Mouse (Mus musculus): ENCODE data around the gene Ccnjl. TPM values are rescaled to one million over a fixed set of nuclear protein-coding genes. Genes with fewer than 3 reads are reported as not detected.

Ccnjl gene
- polyA plus RNA-seq (2015; fragmentation: Nextera tagmentation; extraction: Ambion mirVana), result 20.9 and 26.7 TPM in 2 replicates

DNA sequence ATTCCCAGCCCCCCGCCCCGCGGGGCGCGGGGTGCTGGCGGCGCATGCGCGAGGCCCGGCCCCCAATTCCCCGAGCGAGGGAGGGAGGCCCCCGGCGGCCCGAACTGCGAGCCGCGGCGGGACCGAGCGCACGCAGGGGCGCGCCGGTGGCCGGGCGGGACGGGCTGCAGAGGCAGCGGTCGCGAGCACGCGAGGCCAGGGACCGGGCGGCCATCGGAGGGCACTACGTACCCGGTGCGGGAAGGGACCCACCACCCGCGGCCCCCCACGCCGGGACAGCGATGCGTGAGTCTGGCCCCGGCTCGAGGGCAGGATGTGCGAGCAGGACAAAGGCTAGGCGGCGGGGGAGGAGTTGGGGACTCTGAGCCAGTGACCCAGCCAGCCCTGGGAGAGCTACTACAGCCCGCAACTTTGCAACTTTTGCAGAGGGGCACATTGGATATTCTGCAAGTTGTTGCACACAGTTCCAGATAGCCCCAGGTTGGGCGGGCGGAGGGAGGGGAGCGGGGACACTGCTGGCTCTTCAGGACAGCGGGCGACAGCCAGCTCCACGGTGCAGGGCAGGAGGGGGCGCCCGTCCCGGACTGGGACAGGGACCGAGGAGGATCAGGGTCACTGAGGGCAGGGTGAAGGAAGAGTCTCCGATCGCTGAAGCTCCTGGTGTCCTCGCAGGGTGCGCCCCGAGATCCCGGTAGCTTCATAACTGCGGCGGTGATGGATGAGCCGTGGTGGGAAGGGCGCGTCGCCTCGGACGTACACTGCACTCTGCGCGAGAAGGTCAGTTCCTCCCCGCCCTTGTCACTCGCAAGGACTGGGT, at the start of gene Ccnjl:
Gene Ccnjl (plus strand): TSS at position 102 of the 817 bp plus-strand sequence.
- H3K4me2 ChIP-seq, result peak within 1 kb of the TSS; percentile 89
- peaks cover 45% of the 10 kb centered on the region for H3K4me1 ChIP-seq (replicated peaks)
- under 1% methylated on average over 78 of the region's 79 CpGs for WGBS
- ATAC-seq (ENCODE audit: low read depth), result peak; percentile 83
- no peaks in the 10 kb centered on the region for H3K9me3 ChIP-seq
- H3K27ac ChIP-seq (replicated peaks), result peak within 1 kb of the TSS; percentile 88
- peak within 1 kb of the TSS; percentile 83 for H3K9ac ChIP-seq
- peaks cover 9% of the 10 kb centered on the region; the same call in 1 of the 2 replicates for H3K36me3 ChIP-seq
- peak within 1 kb of the TSS; percentile 90 for H3K4me3 ChIP-seq
- H3K27me3 ChIP-seq, result no peaks in the 10 kb centered on the region

DNA sequence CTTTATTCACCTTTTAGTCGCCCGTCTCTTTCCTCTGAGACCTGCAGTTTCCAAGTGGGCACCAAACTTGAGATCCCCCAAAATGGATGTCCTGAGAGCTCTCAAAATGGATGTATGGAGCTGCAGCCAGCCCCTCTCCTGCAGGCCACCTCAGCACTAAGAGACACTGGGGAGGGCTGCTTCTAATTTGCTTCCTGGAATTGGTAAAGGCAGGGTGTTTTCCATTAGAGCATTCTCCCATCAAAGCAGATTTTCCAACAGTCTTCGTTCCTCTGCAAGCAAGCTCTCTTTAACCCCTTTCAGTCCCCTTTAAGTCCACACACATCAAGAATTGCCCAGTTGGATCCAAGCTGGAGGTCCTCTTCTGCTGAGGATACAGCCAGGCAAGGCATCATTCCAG, 49.2 kb upstream of the Ccnjl start:
- Histone ChIP-seq H3K9me3 (no peaks in the 10 kb centered on the region), H3K27ac (replicated peaks) (no peak overlapping the region), H3K27me3 (0 out of 2 replicates have a peak, but pooled peaks cover 6% of the 10 kb centered on the region), H3K4me1 (replicated peaks) (peaks cover 10% of the 10 kb centered on the region), H3K9ac (no peak overlapping the region), H3K4me2 (no peak overlapping the region), H3K36me3 (no peaks in the 10 kb centered on the region), H3K4me3 (no peak overlapping the region)
- WGBS, result 94% methylated on average over 3 of the region's 3 CpGs
- no peak for ATAC-seq (ENCODE audit: low read depth)

DNA sequence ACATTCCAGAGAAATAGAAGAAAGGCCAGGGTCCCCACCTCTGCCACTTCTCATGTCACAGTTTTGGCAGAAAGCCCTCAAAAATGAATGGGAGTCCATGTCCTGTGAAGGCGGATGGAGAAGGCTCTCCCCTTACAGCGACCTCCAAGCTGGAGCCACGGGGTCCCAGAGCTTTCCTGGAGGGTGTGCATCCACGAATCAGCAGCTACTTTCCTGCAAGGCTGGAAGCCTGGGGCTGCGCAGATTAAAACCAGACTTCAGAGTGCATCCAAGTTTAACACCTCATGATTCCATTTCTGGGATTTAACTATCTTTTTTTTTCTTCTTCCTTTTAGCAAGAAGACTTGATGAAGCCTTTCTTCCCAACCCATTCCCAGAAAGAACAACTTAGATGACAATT, 48.0 kb upstream of the Ccnjl start:
- H3K9ac ChIP-seq, result no peak overlapping the region
- H3K36me3 ChIP-seq, result no peaks in the 10 kb centered on the region
- no peak for ATAC-seq (ENCODE audit: low read depth)
- peaks cover 12% of the 10 kb centered on the region for H3K4me1 ChIP-seq (replicated peaks)
- no peak overlapping the region for H3K27ac ChIP-seq (replicated peaks)
- 0 out of 2 replicates have a peak, but pooled peaks cover under 1% of the 10 kb centered on the region for H3K27me3 ChIP-seq
- H3K9me3 ChIP-seq, result no peaks in the 10 kb centered on the region
- no peak overlapping the region for H3K4me3 ChIP-seq
- no peak overlapping the region for H3K4me2 ChIP-seq
- 59% methylated on average over 5 of the region's 5 CpGs for WGBS

DNA sequence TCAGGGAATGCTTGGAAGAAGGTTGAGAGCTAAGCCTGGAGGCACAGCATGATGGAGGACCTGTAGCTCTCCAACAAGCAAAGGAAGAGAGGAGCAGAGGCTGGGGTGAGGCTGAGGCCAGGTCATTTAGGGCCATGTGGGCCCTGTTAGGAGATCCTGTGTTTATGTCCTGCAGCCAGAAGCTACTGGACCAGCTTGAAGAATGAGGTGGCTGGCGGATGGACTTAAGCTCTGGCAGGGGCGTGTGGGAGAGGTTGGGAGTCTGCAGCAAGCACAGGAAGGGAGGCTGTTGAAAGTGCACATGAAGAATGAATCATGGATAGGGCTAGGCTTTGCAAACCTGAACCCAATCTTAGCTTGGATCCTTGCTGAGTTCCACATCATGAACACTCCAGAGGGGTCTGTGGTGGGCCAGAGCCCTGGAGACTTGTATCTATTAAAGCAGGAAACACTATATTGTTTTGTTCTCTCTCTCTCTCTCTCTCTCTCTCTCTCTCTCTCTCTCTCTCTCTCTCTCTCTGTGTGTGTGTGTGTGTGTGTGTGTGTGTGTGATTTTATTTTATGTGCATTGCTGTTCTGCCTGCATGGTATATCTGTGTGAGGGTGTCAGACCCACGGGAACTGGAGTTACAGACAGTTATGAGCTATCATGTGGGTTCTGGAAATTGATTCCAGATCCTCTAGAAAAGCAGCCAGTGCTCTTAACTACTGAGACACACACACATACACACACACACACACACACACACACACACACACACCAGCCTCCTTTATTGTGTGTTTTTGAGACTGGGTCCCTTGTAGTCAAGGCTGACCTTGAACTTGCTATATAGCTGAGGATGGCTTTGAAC, 46.7 kb upstream of the Ccnjl start:
- 65% methylated on average over 3 of the region's 3 CpGs for WGBS
- Histone ChIP-seq H3K4me3 (no peak overlapping the region), H3K9ac (no peak overlapping the region), H3K27me3 (no peaks in the 10 kb centered on the region), H3K36me3 (no peaks in the 10 kb centered on the region), H3K9me3 (no peaks in the 10 kb centered on the region), H3K4me2 (no peak overlapping the region), H3K4me1 (replicated peaks) (peaks cover 12% of the 10 kb centered on the region), H3K27ac (replicated peaks) (no peak overlapping the region)
- no peak for ATAC-seq (ENCODE audit: low read depth)

DNA sequence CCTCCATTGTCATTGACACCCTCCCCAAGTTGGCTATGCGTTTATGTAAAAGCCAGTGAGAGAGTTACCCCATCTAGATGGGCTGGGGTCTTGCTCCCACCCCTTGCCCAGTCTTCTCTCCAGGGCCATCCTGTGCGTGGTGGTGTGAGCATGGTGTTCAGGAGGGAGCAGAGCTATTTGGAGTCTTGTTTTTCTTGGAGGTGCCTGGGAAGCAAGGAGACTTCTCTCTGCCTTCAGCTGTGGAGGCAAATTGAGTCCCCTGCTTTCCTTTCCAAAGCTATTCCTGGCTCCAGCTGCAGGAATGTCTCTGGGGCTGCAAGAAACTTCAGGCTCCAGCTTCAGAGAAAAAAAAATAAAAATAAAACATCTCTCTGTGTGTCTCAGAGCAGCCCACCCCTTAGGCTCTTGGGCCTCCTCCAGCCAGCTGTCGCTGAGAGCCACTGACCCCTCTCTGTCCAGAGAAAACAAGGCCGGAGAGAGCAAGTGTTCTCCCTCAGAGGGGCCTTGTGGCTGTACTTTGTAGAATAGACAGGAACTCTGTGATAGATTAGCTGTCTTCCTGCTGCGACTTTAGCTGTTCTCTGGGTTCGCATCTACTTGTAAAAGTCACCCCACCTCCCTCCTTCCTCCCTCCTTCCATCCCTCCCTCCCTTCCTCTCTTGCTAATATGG, 45.3 kb upstream of the Ccnjl start:
- no peak overlapping the region for H3K4me2 ChIP-seq
- 45% methylated on average over 6 of the region's 6 CpGs for WGBS
- H3K4me3 ChIP-seq, result no peak overlapping the region
- H3K36me3 ChIP-seq, result no peaks in the 10 kb centered on the region
- ATAC-seq (ENCODE audit: low read depth), result no peak
- H3K9ac ChIP-seq, result no peak overlapping the region
- H3K27ac ChIP-seq (replicated peaks), result peak overlapping the region; percentile 42; the same call in 1 of the 2 replicates
- H3K4me1 ChIP-seq (replicated peaks), result peaks cover 12% of the 10 kb centered on the region
- H3K27me3 ChIP-seq, result no peaks in the 10 kb centered on the region
- H3K9me3 ChIP-seq, result no peaks in the 10 kb centered on the region

DNA sequence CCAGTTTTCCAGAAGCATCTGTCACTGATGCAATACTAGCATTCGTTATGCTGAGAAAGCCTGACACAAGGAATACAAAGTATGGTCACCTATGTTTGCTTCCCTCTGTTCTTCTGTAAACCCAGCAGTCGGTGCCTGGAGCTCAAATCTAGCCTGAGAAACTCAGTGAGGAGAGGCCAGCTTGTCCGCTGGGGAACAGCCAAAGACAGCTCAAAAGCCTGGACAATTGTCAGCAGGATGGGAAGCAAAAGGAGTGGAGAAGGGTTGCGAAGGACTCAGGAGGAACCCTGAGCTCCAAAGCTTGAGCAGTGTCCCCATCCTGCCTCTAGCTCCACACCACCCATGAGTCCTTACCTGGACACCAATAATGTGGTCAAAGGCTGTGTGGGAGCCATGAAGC, 44.5 kb upstream of the Ccnjl start:
- H3K4me2 ChIP-seq, result no peak overlapping the region
- H3K9me3 ChIP-seq, result no peaks in the 10 kb centered on the region
- H3K9ac ChIP-seq, result no peak overlapping the region
- no peaks in the 10 kb centered on the region for H3K36me3 ChIP-seq
- 0 out of 2 replicates have a peak overlapping the region, but pooled peaks have one; percentile 13 for H3K27ac ChIP-seq (replicated peaks)
- no peaks in the 10 kb centered on the region for H3K27me3 ChIP-seq
- H3K4me1 ChIP-seq (replicated peaks), result peaks cover 12% of the 10 kb centered on the region
- 81% methylated on average over 4 of the region's 4 CpGs for WGBS
- ATAC-seq (ENCODE audit: low read depth), result no peak
- no peak overlapping the region for H3K4me3 ChIP-seq

DNA sequence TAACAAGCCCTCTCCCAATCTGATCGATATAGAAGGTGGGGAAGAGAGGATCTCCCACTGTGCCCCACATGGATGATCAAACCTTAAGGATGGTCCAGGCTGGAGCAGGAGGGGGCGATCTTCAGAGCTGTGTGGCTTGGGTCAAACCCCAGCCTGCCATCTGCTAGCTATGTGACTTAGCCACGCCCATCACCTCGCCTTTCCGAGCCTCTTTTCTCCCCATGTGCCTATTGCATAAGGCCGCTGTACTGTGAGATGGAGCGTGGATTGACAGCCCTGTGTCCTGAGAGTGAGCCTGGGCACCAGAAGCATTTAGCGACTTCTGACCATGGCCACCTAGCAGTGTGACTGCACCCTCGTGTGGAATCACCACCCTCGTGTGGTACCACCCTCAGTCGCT, 43.9 kb upstream of the Ccnjl start:
- no peak overlapping the region for H3K4me2 ChIP-seq
- no peaks in the 10 kb centered on the region for H3K27me3 ChIP-seq
- ATAC-seq (ENCODE audit: low read depth), result no peak
- no peaks in the 10 kb centered on the region for H3K9me3 ChIP-seq
- WGBS, result 46% methylated on average over 11 of the region's 11 CpGs
- no peaks in the 10 kb centered on the region for H3K36me3 ChIP-seq
- H3K4me3 ChIP-seq, result no peak overlapping the region
- no peak overlapping the region for H3K27ac ChIP-seq (replicated peaks)
- no peak overlapping the region for H3K9ac ChIP-seq
- H3K4me1 ChIP-seq (replicated peaks), result peaks cover 12% of the 10 kb centered on the region

DNA sequence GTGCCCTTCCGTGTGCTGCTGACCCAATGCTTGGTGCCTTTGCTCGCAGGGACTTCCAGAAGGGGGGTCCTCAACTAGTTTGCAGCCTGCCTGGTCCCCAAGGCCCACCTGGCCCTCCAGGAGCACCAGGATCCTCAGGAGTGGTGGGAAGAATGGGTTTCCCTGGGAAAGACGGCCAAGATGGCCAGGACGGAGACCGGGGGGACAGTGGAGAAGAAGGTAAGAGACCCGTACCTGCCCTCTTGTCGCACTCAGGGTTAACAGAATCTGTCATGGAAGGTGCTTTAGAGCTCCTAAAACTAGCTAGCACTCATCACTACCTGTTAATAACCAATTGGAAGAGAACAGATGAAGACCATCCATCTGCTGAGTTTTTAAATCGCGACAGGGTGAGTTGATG, 42.7 kb upstream of the Ccnjl start:
- no peak for ATAC-seq (ENCODE audit: low read depth)
- Histone ChIP-seq H3K4me2 (no peak overlapping the region), H3K27ac (replicated peaks) (no peak overlapping the region), H3K4me3 (no peak overlapping the region), H3K36me3 (no peaks in the 10 kb centered on the region), H3K27me3 (no peaks in the 10 kb centered on the region), H3K9me3 (no peaks in the 10 kb centered on the region), H3K9ac (no peak overlapping the region), H3K4me1 (replicated peaks) (peaks cover 12% of the 10 kb centered on the region)
- WGBS, result 92% methylated on average over 9 of the region's 9 CpGs

DNA sequence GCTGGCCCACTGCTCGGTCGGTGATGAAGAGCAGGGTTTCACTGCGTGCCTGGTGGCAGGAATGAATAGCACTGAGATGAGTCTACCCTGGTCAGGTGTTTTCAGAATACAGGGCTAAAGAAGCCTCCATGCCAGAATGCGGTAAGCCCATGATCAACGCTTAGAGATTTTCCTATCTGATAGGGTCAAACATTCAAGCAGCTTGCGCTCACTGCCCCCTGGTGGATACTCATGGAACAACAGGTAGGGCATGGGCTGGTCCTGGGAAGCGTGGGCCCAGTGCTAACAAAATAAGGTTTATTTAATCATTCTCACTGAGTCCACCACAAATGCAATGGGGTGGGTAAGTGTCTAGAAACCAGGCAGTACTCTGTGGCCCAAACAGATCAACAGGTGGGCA, 35.9 kb upstream of the Ccnjl start:
- Histone ChIP-seq H3K4me2 (no peak overlapping the region), H3K4me1 (replicated peaks) (no peaks in the 10 kb centered on the region; the same call in 1 of the 2 replicates), H3K9me3 (no peaks in the 10 kb centered on the region), H3K4me3 (no peak overlapping the region), H3K9ac (no peak overlapping the region), H3K27ac (replicated peaks) (no peak overlapping the region), H3K27me3 (no peaks in the 10 kb centered on the region), H3K36me3 (no peaks in the 10 kb centered on the region)
- 0 out of 2 replicates have a peak, but pooled peaks have one; percentile 6 for ATAC-seq (ENCODE audit: low read depth)
- WGBS, result 29% methylated on average over 7 of the region's 7 CpGs

DNA sequence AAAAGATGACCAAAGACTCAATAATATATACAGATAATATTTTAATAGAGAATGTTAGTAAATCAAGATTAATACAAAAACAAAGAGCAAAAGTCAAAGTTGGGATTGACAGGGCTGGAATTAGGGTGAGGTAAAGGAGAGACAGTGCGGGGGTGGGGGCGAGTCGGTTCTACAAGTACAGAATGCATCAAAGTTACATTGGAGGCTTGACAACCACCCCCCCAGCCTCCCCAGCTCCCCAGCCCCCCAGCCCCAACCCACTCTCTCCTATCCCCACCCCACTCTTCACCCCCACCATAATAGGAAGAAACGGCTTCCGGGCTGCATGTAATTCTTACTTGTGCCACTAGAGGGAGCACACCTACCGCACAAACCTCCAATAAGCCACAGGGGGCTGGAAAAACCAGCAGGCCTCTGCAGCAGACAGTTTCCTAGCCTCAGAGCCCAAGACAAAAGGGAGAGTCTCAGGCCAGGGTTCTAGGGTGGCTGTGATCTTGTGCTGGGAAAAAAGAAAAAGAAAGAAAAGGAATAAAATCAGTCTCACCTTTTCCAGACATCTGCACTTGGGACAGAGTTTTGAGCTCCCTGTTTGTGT, 34.7 kb upstream of the Ccnjl start:
- 0 out of 2 replicates have a peak overlapping the region, but pooled peaks have one; percentile 18 for H3K9ac ChIP-seq
- no peak overlapping the region for H3K4me3 ChIP-seq
- no peak overlapping the region for H3K4me2 ChIP-seq
- no peaks in the 10 kb centered on the region for H3K27me3 ChIP-seq
- 22% methylated on average over 6 of the region's 6 CpGs for WGBS
- peaks cover 7% of the 10 kb centered on the region; the same call in 1 of the 2 replicates for H3K9me3 ChIP-seq
- no peaks in the 10 kb centered on the region; the same call in 1 of the 2 replicates for H3K4me1 ChIP-seq (replicated peaks)
- no peaks in the 10 kb centered on the region for H3K36me3 ChIP-seq
- ATAC-seq (ENCODE audit: low read depth), result peak; percentile 85
- H3K27ac ChIP-seq (replicated peaks), result peak overlapping the region; percentile 38; the same call in 1 of the 2 replicates

DNA sequence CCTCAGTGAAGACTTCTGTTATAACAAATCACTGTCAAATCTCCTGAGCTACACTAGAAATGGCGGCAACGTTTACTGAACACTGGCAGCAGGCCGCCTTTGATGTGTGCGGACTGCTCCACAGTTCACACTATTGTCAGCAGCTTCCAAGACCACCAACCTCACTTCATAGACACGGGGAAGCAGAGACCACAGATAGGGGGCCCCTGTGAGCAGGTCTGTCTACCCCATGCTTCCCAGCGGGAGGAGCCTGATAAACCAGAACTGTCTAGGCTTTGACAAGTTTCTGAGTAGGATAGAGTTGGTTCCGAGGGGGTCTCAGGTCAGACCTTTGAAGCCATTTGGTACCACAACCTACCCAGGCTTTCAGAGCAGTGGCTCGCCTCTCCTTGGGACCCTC, 33.5 kb upstream of the Ccnjl start:
- Histone ChIP-seq H3K4me3 (no peak overlapping the region), H3K9ac (no peak overlapping the region; the same call in 1 of the 2 replicates), H3K4me1 (replicated peaks) (no peaks in the 10 kb centered on the region; the same call in 1 of the 2 replicates), H3K27me3 (no peaks in the 10 kb centered on the region), H3K27ac (replicated peaks) (no peak overlapping the region), H3K9me3 (peaks cover 7% of the 10 kb centered on the region; the same call in 1 of the 2 replicates), H3K36me3 (no peaks in the 10 kb centered on the region), H3K4me2 (no peak overlapping the region)
- WGBS, result 50% methylated on average over 8 of the region's 8 CpGs
- ATAC-seq (ENCODE audit: low read depth), result no peak; the same call in 1 of the 2 replicates

All from neural tube, embryonic 13.5 days (tissue).